Mouse (Mus musculus): ENCODE data around the gene Eomes.
A peak's percentile ranks its signal among the peaks of the same experiment; 100 is the strongest.

The Eomes gene

DNA sequence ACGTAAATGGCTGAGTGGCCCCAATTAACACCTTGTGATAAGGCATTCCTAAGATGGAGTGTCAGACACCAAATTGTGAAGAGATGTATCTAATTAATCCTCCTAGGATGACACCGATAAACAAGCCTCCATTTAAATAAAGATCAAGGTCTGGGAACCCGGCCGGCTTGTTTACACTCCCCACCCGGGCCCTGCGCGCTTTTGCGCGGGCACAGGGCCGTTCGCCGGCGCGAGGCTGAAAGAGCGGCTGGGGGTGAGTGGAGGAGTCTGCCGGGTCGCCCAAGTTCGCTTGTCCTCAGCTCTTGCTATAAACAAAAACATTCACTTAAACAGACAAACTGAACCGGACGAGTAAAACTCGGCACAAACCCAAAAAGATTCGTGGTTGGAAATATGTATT, 9.6 kb downstream of the Eomes start:
- DNase-seq (ENCODE audit: low spot score in 2 of 2), result no peak

DNA sequence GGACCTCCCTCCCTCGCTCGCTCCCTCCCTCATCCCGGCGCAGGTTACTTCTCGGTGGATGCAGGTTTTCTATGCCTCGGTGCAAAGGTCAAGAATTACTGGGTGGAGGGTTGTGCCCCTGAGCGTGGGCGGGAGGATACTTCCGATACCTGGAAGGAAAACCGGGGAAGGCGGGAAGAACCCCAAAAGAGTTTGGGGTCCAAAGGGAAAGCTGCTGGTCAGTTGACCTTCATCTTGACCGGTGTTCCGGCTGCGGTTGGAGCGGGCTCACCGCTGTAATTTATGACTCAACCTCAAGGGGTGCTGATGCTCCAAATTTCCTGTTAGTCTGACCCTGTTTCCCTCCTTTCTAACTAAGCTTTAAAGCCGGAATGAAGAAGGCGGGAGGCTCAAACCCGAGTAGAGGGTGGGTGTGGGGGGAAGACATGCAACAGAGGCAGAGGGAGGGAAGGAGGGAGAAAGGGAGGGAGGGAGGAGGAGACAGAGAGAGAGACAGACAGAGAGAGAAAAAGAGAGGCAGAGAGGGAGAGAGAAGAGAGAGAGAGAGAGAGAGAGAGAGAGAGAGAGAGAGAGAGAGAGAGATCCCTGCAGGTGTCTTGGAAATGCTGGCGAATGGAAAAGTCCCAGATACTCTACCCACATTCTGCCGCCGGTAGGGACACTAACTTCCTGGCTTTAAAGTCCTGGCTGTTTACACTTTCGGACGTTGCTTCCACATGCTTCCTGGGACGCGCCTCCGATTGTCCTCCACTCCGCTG, 10.3 kb downstream of the Eomes start:
- no peak for DNase-seq (ENCODE audit: low spot score in 2 of 2)

- no peak for DNase-seq (ENCODE audit: low spot score in 2 of 2)
These were observed 11.0 kb downstream of the Eomes start for GRCm38 (mm10) chr9:118488896-118489578.

- peak in 1 of 2 experiments; percentile 65 for DNase-seq (ENCODE audit: low spot score in 2 of 2)
These were observed 11.6 kb downstream of the Eomes start for GRCm38 (mm10) chr9:118489579-118490019.

DNA sequence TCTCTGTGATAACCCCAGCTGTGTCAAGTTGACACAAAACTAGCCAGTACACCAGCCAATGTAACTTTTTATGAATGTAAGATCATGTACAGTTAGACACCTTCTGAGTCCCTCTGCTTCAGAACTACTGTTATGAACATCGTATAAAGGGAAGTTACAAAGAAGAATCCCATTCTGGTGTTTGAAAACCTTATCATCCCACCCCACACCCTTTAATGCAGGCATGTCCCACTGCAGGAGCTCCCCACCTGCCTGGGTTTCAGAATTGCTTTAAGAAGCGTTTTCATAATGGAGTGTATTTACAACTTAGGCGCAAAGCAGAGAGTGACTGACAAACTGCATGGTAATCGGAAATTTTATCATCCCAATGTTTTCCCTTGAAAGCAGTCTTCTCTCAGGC, 13.2 kb downstream of the Eomes start:
- no peak for DNase-seq (ENCODE audit: low spot score in 2 of 2)

GRCm38 (mm10) chr9:118492932-118493698, 15.1 kb downstream of the Eomes start:
- DNase-seq (ENCODE audit: low spot score in 2 of 2), result no peak

GRCm38 (mm10) chr9:118494106-118494505, 16.1 kb downstream of the Eomes start:
- DNase-seq (ENCODE audit: low spot score in 2 of 2), result no peak

- no peak for DNase-seq (ENCODE audit: low spot score in 2 of 2)
These were observed 17.9 kb downstream of the Eomes start for GRCm38 (mm10) chr9:118495933-118496332.

GRCm38 (mm10) chr9:118496952-118497351, 18.9 kb downstream of the Eomes start:
- no peak for DNase-seq (ENCODE audit: low spot score in 2 of 2)

GRCm38 (mm10) chr9:118498061-118498460, 20.0 kb downstream of the Eomes start:
- no peak for DNase-seq (ENCODE audit: low spot score in 2 of 2)

GRCm38 (mm10) chr9:118500963-118501362, 23.0 kb downstream of the Eomes start:
- no peak for DNase-seq (ENCODE audit: low spot score in 2 of 2)

DNA sequence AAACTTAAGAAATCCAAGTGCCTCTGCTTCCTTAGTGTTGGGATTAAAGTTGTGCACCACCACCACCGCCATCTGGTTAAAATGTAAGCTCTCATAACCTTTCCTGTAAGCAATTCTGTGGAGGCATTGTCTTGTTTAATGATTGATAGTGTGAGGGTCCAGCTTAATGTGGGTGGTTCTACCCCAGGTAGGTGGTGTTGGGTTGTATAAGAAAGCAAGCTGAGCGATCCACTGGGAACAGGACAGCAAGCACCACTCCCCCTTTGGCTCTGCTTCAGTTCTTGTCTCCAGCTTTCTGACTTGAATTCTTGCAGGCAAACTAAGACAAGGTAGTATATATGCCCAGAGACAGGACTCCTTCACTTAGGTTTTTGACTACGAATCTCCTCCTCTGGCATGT, 26.6 kb downstream of the Eomes start:
- no peak for DNase-seq (ENCODE audit: low spot score in 2 of 2)

DNA sequence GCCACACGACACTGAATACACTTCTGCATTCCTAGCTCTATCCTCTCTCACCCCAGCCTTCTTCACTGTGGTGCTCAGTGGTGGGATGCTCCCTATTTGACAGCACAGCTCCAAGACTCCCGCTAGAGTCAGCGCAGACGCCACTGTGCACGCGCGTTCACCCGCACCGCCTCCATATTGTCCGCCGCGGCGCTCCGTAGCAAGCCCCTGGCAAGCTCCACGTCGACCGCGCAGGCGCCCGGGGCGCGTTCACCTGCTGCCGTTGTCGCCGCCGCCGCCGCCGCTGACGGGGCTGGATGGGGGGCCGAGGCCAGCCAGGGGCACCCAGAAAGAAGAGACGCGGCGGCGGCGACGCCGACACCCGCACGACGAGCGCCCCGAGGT, 28.0 kb downstream of the Eomes start, which contains the start of gene Golga4:
Gene Golga4, plus strand, starts transcription at position 248 of the 384 bp plus-strand sequence.
- DNase-seq (ENCODE audit: low spot score in 2 of 2), result peak; percentile 84 to 90

GRCm38 (mm10) chr9:118506404-118507231, 28.6 kb downstream of the Eomes start:
- DNase-seq (ENCODE audit: low spot score in 2 of 2), result peak; percentile 32 to 44

DNA sequence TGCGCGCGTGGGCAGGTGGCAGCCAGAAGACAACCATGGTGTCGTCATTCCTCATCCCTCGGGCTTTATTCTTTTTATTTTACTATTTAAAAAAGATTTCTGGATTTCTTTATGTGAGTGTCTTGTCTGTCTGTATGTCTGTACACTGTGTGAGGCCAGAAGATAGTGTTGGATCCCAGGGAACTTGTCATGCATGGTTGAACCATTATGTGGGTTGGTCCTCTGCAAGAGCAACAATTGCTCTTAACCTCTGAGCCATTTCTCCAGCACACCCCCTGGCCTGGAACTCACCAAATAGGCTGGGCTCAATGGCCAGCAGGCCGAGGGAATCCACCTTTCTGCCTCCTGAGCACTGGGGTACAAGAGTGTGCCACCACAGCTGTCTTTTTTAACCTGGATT, 29.5 kb downstream of the Eomes start:
- DNase-seq (ENCODE audit: low spot score in 2 of 2), result no peak

DNA sequence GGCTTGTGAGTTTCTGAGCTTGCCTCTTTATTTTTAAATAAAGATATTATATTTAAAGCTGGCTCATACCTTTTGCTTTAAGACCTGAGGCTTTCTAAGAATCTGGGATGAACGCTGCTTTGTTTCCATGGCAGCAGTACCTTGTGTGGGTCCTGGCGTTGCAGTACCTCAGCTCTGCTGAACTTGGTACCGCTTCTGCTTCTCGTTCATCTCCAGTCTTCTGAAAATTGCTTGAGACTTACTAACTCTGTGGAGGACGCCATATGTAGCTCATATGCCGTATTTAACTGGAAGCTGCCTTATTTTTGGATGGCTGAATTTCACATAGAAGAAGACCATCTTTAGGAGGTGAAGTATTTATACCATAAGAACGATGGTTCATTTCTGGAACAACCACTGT, 30.6 kb downstream of the Eomes start:
- no peak for DNase-seq (ENCODE audit: low spot score in 2 of 2)

DNA sequence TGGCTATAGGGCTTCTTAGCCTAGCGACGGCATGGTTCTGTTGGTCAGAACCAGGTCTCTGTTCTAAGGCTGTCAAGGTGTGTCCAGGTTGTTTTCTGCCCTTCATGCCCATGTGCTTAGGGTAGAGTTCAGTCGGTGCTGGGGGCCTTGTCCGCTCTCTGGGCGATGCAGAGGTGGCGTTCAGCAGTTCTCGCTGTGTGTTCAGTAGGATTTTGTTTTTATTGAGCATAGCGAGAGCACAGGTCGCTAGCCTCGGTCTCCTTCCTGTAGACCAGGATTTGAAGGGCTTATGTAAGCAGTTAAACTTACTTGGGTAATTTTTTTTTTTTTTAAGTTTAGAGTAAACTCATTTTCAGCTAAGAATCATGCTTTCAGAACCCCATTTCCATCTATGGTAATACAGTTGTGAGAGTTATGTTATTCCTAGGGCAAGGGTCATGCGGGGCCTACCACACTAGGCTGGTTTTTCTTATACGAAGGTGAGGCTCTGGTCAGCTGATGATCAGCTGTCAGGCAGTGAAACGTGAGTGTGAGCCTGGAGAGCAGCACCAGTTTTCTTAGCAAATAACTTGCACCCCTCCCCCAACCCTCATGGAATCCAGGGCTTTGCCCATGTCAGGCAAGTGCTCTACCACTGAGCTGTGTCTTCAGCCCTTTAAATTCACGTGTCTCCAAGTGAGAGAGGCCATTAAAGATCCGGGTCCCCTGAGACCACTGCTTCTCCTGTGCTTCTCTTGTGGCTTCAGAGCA, 33.1 kb downstream of the Eomes start:
- DNase-seq (ENCODE audit: low spot score in 2 of 2), result no peak

DNA sequence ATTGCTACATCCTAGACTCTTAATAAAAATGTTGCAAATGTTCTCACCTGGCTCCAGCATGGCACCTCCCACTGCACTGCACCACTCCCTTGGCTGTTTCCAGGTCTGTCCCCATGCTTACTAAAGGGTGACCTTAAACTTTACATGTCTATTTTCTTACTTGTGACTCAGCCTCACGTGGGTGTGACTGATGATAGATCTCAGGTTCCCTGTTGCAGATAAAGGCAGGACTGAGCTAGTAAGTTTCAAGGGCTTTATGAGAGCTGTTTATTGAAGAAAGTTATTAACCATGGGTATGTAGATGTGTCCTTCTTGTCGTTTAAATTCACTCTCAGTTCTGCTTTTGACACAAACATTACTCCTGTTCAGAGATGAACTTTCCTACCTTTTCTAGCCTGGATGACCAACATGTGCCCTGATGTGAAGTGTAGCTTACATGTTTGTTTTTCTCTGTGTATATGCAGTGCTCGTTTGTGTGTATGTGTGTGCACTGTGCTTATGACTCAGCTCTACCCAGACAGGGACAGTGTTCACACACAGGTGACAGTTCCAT, 34.7 kb downstream of the Eomes start:
- no peak for DNase-seq (ENCODE audit: low spot score in 2 of 2)

- DNase-seq (ENCODE audit: low spot score in 2 of 2), result no peak
These were observed 37.5 kb downstream of the Eomes start for GRCm38 (mm10) chr9:118515476-118515875.

GRCm38 (mm10) chr9:118516162-118516561, 38.1 kb downstream of the Eomes start:
- no peak for DNase-seq (ENCODE audit: low spot score in 2 of 2)
